Mouse (Mus musculus) CH12.LX (cell line): Measurements from ENCODE around the gene Smim6.

Experiments used
- CHD2 ChIP-seq: IDR thresholded peaks from 2 replicates; pipeline ENCODE4 v1.6.1; 2011; ENCODE audit warnings: low read length, improper control_type of control experiment
- CTCF ChIP-seq, 2 experiments: IDR thresholded peaks in 1 of 2; conservative IDR thresholded peaks in 1 of 2; 2 replicates each; pipeline ENCODE4 v1.5.1; 2011 to 2012; ENCODE audit warnings: low read depth in 2 of 2, low read length in 2 of 2, improper control_type of control experiment in 1 of 2, inconsistent platforms in 1 of 2, mild to moderate bottlenecking in 1 of 2, moderate library complexity in 1 of 2
- EP300 ChIP-seq: IDR thresholded peaks from 2 replicates; pipeline ENCODE4 v1.6.1; 2011; ENCODE audit warnings: low read length, improper control_type of control experiment
- JUN ChIP-seq: IDR thresholded peaks from 2 replicates; pipeline ENCODE4 v1.6.1; 2011; ENCODE audit warnings: low read depth, mild to moderate bottlenecking, low read length, improper control_type of control experiment, moderate library complexity; ENCODE audit not compliant: insufficient read depth
- MXI1 ChIP-seq: IDR thresholded peaks from 2 replicates; pipeline ENCODE4 v1.6.1; 2011; ENCODE audit warnings: mild to moderate bottlenecking, low read depth, low read length, improper control_type of control experiment
- POLR2A ChIP-seq: IDR thresholded peaks from 2 replicates; pipeline ENCODE4 v1.6.1; 2011; ENCODE audit warnings: low read depth, mild to moderate bottlenecking, improper control_type of control experiment, low read length
- POLR2AphosphoS2 ChIP-seq: IDR thresholded peaks from 2 replicates; pipeline ENCODE4 v1.6.1; 2011; ENCODE audit warnings: low read depth, low read length, improper control_type of control experiment
- USF2 ChIP-seq: conservative IDR thresholded peaks from 2 replicates; pipeline ENCODE4 v1.6.1; 2011; ENCODE audit warnings: low read depth, low read length, improper control_type of control experiment
- ZKSCAN1 ChIP-seq: IDR thresholded peaks from 2 replicates; pipeline ENCODE4 v1.6.1; 2012; ENCODE audit warnings: low read depth, inconsistent platforms, low read length, improper control_type of control experiment, borderline replicate concordance

GRCm38 (mm10) chr11:115962651-115963412, 51.0 kb downstream of the Smim6 start:
- TF ChIP-seq CTCF (conservative IDR thresholded peaks at IDR 0.05 in 1 of 2, IDR thresholded peaks at IDR 0.05 in 1 of 2; ENCODE audit: low read depth in 2 of 2, low read length in 2 of 2) (no peak), MXI1 (no peak), USF2 (no peak), ZKSCAN1 (no peak), CHD2 (no peak), POLR2A (no peak), JUN (no peak), EP300 (no peak), POLR2AphosphoS2 (no peak)
